Mouse (Mus musculus): ENCODE results near the gene Gorasp2. TPM values are rescaled to one million over a fixed set of nuclear protein-coding genes. Genes with fewer than 3 reads are reported as not detected.

The Gorasp2 gene
- polyA plus RNA-seq, 1 experiment from 2014 or later: 138 TPM

DNA sequence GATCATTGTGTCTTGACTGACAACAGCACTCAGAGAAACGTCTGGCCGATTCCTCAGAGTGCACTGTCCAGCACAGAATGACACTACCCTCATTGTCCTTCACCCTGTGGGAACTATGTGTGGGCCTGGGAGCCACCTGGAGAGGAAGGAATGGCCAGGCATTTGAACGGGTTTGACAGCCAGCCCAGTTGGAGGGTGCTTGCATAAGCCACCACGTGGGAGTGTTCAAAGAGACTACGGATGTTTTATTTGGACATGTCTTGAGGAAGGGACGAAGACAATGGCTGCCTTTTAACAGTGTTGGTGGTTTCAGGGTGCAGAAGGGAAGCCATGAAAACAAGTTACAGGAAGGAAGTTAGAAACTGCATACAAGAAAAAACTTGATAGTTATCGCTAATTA is 35.6 kb upstream of the Gorasp2 start:
- 54% methylated on average over 7 of the region's 7 CpGs for WGBS
- Histone ChIP-seq H3K27ac (replicated peaks in 1 of 2; ENCODE audit: control insufficient read depth in 1 of 2, insufficient read depth in 1 of 2, low read depth in 2 of 2, low read length in 2 of 2) (no peak overlapping the region), H3K36me3 (ENCODE audit: control insufficient read depth, insufficient read depth, low read length) (no peaks in the 10 kb centered on the region), H3K9ac (ENCODE audit: low read length) (no peak overlapping the region), H3K4me2 (ENCODE audit: low read length) (no peak overlapping the region), H3K27me3 (ENCODE audit: control insufficient read depth, insufficient read depth, low read length) (no peaks in the 10 kb centered on the region), H3K4me3 (ENCODE audit: control insufficient read depth in 1 of 2, insufficient read depth in 1 of 2, low read depth in 1 of 2, low read length in 2 of 2) (no peak overlapping the region), H3K9me3 (ENCODE audit: control insufficient read depth, low read length) (0 out of 2 replicates have a peak, but pooled peaks cover 6% of the 10 kb centered on the region), H3K4me1 (ENCODE audit: control insufficient read depth in 2 of 2, insufficient read depth in 2 of 2, low read length in 2 of 2) (peaks cover 2 to 9% of the 10 kb centered on the region in 2 experiments; a peak in 2 of 4 replicates)
- no peak for ATAC-seq (ENCODE audit: insufficient number of reproducible peaks, insufficient read depth, low FRiP score, low read depth)

DNA sequence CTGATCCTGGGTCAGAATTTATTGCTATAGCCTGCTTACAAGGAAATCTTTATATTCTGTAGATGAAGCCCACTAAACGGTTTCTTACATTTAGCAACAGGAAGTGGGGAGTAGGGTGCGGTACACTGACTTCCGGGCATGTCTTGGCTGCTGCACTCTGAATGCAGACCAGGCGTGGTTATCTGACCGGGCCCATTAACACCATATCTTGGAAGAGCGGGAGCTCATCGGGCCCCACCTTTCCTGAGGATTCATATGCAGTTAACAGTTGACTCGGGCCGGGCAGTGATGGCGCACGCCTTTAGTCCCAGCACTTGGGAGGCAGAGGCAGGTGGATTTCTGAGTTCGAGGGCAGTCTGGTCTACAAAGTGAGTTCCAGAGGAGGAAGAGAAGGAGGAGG is 33.0 kb upstream of the Gorasp2 start:
- no peak for ATAC-seq (ENCODE audit: insufficient number of reproducible peaks, insufficient read depth, low FRiP score, low read depth)
- Histone ChIP-seq H3K4me2 (ENCODE audit: low read length) (no peak overlapping the region), H3K27me3 (ENCODE audit: control insufficient read depth, insufficient read depth, low read length) (no peaks in the 10 kb centered on the region), H3K4me3 (ENCODE audit: control insufficient read depth in 1 of 2, insufficient read depth in 1 of 2, low read depth in 1 of 2, low read length in 2 of 2) (no peak overlapping the region), H3K36me3 (ENCODE audit: control insufficient read depth, insufficient read depth, low read length) (no peaks in the 10 kb centered on the region), H3K9me3 (ENCODE audit: control insufficient read depth, low read length) (0 out of 2 replicates have a peak, but pooled peaks cover 6% of the 10 kb centered on the region), H3K9ac (ENCODE audit: low read length) (no peak overlapping the region), H3K4me1 (ENCODE audit: control insufficient read depth in 2 of 2, insufficient read depth in 2 of 2, low read length in 2 of 2) (peaks cover 2 to 9% of the 10 kb centered on the region in 2 experiments; a peak in 2 of 4 replicates), H3K27ac (replicated peaks in 1 of 2; ENCODE audit: control insufficient read depth in 1 of 2, insufficient read depth in 1 of 2, low read depth in 2 of 2, low read length in 2 of 2) (no peak overlapping the region)
- 83% methylated on average over 12 of the region's 12 CpGs for WGBS

DNA sequence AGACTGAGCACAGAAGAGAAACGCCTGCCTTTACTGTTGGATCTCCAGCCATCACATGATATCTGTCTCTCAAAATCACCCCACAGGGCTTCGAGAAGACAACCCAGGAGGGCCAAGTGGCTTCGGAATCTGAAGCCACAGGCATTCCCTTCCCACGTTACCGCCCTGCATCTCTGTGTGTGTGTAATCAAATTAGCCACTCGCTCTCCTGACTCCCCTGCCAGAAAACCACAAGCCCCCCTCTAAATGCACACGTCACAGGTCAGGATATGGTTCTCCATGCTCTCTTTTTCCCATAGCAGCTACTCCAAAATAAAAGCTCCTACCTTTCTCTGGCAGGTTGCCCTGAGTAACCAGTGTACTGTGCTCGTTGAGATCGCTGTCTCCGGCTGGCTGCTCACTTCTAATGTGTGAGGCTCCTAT is 32.0 kb upstream of the Gorasp2 start:
- Histone ChIP-seq H3K9ac (ENCODE audit: low read length) (peak overlapping the region; percentile 27; the same call in 1 of the 2 replicates), H3K4me1 (ENCODE audit: control insufficient read depth in 2 of 2, insufficient read depth in 2 of 2, low read length in 2 of 2) (peaks cover 2 to 9% of the 10 kb centered on the region in 2 experiments; a peak in 2 of 4 replicates), H3K4me2 (ENCODE audit: low read length) (peak overlapping the region; percentile 62), H3K36me3 (ENCODE audit: control insufficient read depth, insufficient read depth, low read length) (no peaks in the 10 kb centered on the region), H3K4me3 (ENCODE audit: control insufficient read depth in 1 of 2, insufficient read depth in 1 of 2, low read depth in 1 of 2, low read length in 2 of 2) (peak overlapping the region; percentile 21 to 25), H3K27ac (replicated peaks in 1 of 2; ENCODE audit: control insufficient read depth in 1 of 2, insufficient read depth in 1 of 2, low read depth in 2 of 2, low read length in 2 of 2) (no peak overlapping the region), H3K9me3 (ENCODE audit: control insufficient read depth, low read length) (0 out of 2 replicates have a peak, but pooled peaks cover 6% of the 10 kb centered on the region), H3K27me3 (ENCODE audit: control insufficient read depth, insufficient read depth, low read length) (no peaks in the 10 kb centered on the region)
- 10% methylated on average over 10 of the region's 10 CpGs for WGBS
- no peak; the same call in 1 of the 2 replicates for ATAC-seq (ENCODE audit: insufficient number of reproducible peaks, insufficient read depth, low FRiP score, low read depth)

DNA sequence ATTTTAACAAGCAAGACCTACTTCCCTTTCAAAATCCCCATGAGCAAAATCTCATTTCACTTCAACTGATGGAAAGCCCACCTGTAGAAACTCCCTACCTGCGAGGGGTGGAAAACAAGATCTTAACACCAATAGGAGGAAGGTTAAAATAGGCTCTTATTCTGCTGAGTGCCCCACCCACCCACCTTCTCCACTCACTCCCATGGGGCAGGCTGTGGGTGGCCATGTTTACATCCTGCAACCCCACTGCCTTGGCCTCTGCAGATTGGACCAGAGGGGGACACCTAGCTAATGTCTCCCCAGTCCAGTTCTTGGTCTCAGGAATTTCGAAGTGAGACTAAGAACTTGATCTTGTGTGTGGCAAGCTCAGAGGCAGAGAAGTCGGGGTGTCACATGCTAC is 31.5 kb upstream of the Gorasp2 start:
- Histone ChIP-seq H3K4me1 (ENCODE audit: control insufficient read depth in 2 of 2, insufficient read depth in 2 of 2, low read length in 2 of 2) (peaks cover 2 to 9% of the 10 kb centered on the region in 2 experiments; a peak in 2 of 4 replicates), H3K27me3 (ENCODE audit: control insufficient read depth, insufficient read depth, low read length) (no peaks in the 10 kb centered on the region), H3K27ac (replicated peaks in 1 of 2; ENCODE audit: control insufficient read depth in 1 of 2, insufficient read depth in 1 of 2, low read depth in 2 of 2, low read length in 2 of 2) (no peak overlapping the region), H3K9ac (ENCODE audit: low read length) (peak overlapping the region; percentile 27; the same call in 1 of the 2 replicates), H3K4me2 (ENCODE audit: low read length) (peak overlapping the region; percentile 62), H3K9me3 (ENCODE audit: control insufficient read depth, low read length) (0 out of 2 replicates have a peak, but pooled peaks cover 6% of the 10 kb centered on the region), H3K4me3 (ENCODE audit: control insufficient read depth in 1 of 2, insufficient read depth in 1 of 2, low read depth in 1 of 2, low read length in 2 of 2) (peak overlapping the region in 1 of 2 experiments; percentile 21; a peak in 1 of 4 replicates), H3K36me3 (ENCODE audit: control insufficient read depth, insufficient read depth, low read length) (no peaks in the 10 kb centered on the region)
- WGBS: 73% methylated on average over 3 of the region's 3 CpGs
- no peak for ATAC-seq (ENCODE audit: insufficient number of reproducible peaks, insufficient read depth, low FRiP score, low read depth)

DNA sequence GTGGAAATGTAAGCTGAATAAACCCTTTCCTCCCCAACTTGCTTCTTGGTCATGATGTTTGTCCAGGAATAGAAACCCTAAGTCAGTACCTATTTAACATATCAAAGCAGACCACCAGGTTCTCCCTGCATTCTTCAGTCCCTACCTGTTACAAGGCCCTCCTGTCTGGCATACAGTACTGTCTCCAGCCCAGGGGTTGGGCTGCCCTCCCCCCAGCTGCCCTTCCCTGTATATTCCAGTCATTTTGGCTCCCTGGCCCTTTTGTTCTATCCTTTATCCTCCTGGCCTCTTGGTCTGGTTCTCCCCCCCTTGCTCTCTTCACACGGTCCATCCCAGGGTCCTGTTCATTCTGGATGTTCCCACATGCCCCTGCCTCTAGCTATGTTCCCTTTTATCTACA is 30.1 kb upstream of the Gorasp2 start:
- Histone ChIP-seq H3K4me1 (ENCODE audit: control insufficient read depth in 2 of 2, insufficient read depth in 2 of 2, low read length in 2 of 2) (peaks cover 2 to 9% of the 10 kb centered on the region in 2 experiments; a peak in 2 of 4 replicates), H3K9me3 (ENCODE audit: control insufficient read depth, low read length) (0 out of 2 replicates have a peak, but pooled peaks cover 6% of the 10 kb centered on the region), H3K9ac (ENCODE audit: low read length) (no peak overlapping the region), H3K27me3 (ENCODE audit: control insufficient read depth, insufficient read depth, low read length) (no peaks in the 10 kb centered on the region), H3K4me3 (ENCODE audit: control insufficient read depth in 1 of 2, insufficient read depth in 1 of 2, low read depth in 1 of 2, low read length in 2 of 2) (no peak overlapping the region), H3K36me3 (ENCODE audit: control insufficient read depth, insufficient read depth, low read length) (no peaks in the 10 kb centered on the region), H3K27ac (replicated peaks in 1 of 2; ENCODE audit: control insufficient read depth in 1 of 2, insufficient read depth in 1 of 2, low read depth in 2 of 2, low read length in 2 of 2) (no peak overlapping the region), H3K4me2 (ENCODE audit: low read length) (no peak overlapping the region)
- no peak for ATAC-seq (ENCODE audit: insufficient number of reproducible peaks, insufficient read depth, low FRiP score, low read depth)
- WGBS: 94% methylated on average over 1 of the region's 1 CpGs

DNA sequence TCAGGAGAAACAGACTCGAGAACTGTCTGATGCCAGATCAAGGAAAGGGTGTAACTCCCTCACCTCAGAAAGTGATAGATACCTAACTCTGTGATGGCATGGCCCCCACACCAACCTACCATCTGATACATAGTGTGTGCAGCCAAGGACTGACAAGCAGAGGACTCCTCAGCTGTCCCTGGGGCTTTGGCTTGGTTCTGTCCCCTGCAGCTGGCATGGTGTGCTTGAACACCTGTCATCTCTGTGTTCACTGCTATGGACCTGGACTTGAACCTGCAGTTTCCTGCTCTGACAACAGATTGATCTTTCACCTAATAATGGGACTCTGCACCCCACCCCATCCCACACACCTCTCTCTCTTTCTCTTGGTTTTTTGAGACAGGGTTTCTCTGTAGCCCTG is 29.0 kb upstream of the Gorasp2 start:
- Histone ChIP-seq H3K27me3 (ENCODE audit: control insufficient read depth, insufficient read depth, low read length) (no peaks in the 10 kb centered on the region), H3K36me3 (ENCODE audit: control insufficient read depth, insufficient read depth, low read length) (no peaks in the 10 kb centered on the region), H3K9ac (ENCODE audit: low read length) (no peak overlapping the region), H3K4me1 (ENCODE audit: control insufficient read depth in 2 of 2, insufficient read depth in 2 of 2, low read length in 2 of 2) (peaks cover 2 to 9% of the 10 kb centered on the region in 2 experiments; a peak in 2 of 4 replicates), H3K4me2 (ENCODE audit: low read length) (no peak overlapping the region), H3K4me3 (ENCODE audit: control insufficient read depth in 1 of 2, insufficient read depth in 1 of 2, low read depth in 1 of 2, low read length in 2 of 2) (no peak overlapping the region), H3K27ac (replicated peaks in 1 of 2; ENCODE audit: control insufficient read depth in 1 of 2, insufficient read depth in 1 of 2, low read depth in 2 of 2, low read length in 2 of 2) (no peak overlapping the region), H3K9me3 (ENCODE audit: control insufficient read depth, low read length) (0 out of 2 replicates have a peak, but pooled peaks cover 2% of the 10 kb centered on the region)
- WGBS: 83% methylated on average over 1 of the region's 1 CpGs
- ATAC-seq (ENCODE audit: insufficient number of reproducible peaks, insufficient read depth, low FRiP score, low read depth): no peak

DNA sequence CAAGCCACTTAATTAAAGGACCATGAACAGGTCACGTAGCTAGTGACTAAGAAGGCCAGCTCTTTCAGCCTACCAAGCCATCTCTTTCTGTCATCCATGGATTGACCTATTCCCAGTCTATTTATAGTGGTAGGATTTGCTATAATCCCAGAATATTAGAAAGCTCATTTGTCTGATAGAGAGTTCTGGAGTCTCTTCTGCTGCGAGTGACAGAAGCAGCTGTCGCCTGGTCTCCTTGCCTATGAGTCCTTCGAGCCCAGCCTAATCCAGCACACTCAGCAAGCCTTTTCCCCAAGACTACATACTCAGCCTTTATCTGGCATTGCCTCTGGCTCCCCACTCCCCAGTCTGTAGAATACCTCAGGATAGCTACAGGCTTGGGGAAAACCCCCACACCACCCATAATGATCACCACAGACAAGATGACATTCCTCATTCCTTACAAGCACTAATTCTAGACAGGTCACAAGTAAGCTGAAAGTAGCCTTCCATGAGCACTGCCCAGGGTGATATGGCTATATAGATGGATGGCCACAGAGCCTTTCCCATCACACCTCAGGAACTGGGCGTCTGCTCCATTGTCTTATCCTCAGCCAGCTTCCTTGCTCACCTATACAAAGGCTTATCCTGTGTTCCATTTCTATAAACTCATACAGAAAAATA is 27.2 kb upstream of the Gorasp2 start:
- H3K4me3 ChIP-seq (ENCODE audit: control insufficient read depth in 1 of 2, insufficient read depth in 1 of 2, low read depth in 1 of 2, low read length in 2 of 2): no peak overlapping the region
- WGBS: 71% methylated on average over 5 of the region's 5 CpGs

More for the DNA sequence above, 27.2 kb upstream of the Gorasp2 start:
- Histone ChIP-seq H3K27me3 (ENCODE audit: control insufficient read depth, insufficient read depth, low read length) (no peaks in the 10 kb centered on the region), H3K36me3 (ENCODE audit: control insufficient read depth, insufficient read depth, low read length) (no peaks in the 10 kb centered on the region), H3K9me3 (ENCODE audit: control insufficient read depth, low read length) (0 out of 2 replicates have a peak, but pooled peaks cover 5% of the 10 kb centered on the region), H3K4me2 (ENCODE audit: low read length) (no peak overlapping the region), H3K4me1 (ENCODE audit: control insufficient read depth in 2 of 2, insufficient read depth in 2 of 2, low read length in 2 of 2) (peaks cover 2 to 9% of the 10 kb centered on the region in 2 experiments; a peak in 2 of 4 replicates), H3K27ac (replicated peaks in 1 of 2; ENCODE audit: control insufficient read depth in 1 of 2, insufficient read depth in 1 of 2, low read depth in 2 of 2, low read length in 2 of 2) (no peak overlapping the region), H3K9ac (ENCODE audit: low read length) (no peak overlapping the region)
- no peak for ATAC-seq (ENCODE audit: insufficient number of reproducible peaks, insufficient read depth, low FRiP score, low read depth)

Data from heart, embryonic 14.5 days (tissue).